Mouse (Mus musculus) mammary gland, adult 2 months (tissue): ENCODE data around the gene Defb41. TPM values are rescaled to one million over a fixed set of nuclear protein-coding genes. Genes with fewer than 3 reads are reported as not detected.

ENCODE experiments used
- polyA plus RNA-seq: library from polyadenylated mRNA; depleted of rRNA; stranded (reverse); fragments of >200 nt; gene quantifications from 2 replicates; pipeline ENCODE4 v1.2.3, GENCODE M21; 2012; ENCODE audit warnings: low replicate concordance; rRNA removed

Gene Defb41
- polyA plus RNA-seq, result not detected in 2 replicates

DNA sequence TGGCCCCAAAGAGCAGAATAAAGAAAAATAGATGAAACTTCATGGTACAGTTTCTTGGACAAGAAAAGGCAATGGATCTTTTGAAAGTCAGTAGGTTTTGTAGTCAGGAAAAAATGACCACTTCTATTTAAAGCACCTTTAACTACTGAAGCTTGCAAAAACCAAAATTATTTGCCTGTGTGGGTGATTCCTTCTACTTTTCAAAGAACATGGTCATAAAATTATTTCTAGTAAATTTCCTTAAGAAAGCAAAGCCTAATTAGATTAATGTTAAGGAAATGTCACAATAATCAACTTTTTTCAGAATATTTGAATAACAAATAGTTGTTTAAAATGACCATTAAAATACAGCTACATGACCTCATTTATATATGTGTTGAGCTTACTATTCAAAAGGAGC lies at the start of gene Defb41:
TSS of gene Defb41 (minus strand) at position 101 of the 400 bp plus-strand sequence.

DNA sequence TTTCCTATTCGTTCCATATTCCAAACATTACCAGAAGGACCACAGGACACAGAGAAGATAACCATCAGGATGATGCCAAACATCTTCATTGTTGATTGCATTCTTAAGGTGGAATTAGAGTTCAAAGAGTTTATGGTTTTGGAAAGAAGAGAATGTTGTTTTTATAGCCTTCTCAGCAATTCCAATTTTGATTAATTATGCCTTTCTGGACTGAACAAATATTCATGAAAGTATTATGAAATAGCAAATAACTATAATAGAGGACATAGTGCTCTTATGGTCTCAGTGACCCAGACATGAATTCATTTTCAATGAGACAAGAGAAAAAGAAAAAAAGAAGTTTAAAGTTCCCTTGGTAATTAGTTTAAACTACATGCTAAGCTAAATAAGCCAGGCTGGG lies 27.6 kb downstream of the Defb41 start, which contains the start of gene Defb18:
TSS of gene Defb18 (minus strand) at position 101 of the 400 bp plus-strand sequence.

Other genes starting within 250 kb of the Defb41 start
- not detected in 2 replicates for gene Crisp4, start 119.2 kb downstream of the Defb41 start, polyA plus RNA-seq
- not detected in 2 replicates for gene Defb18, start 27.7 kb downstream of the Defb41 start, polyA plus RNA-seq